Comparison of ENCODE assay signal across 9 mouse cellular contexts in genomic region chr15:98608784-98609250, GRCm38 (mm10). TPM values are rescaled to one million over a fixed set of nuclear protein-coding genes. Genes with fewer than 3 reads are reported as not detected.
A peak's percentile ranks its signal among the peaks of the same experiment; 100 is the strongest.
DNase-seq lines count a peak whose midpoint lies in the region; ATAC-seq and TF ChIP-seq lines count a peak whose summit lies in the region.
"Had no signal": no experiment of that assay in that cellular context is flagged by ENCODE, and none has a peak within 500 bp of the region (broad histone marks: within the 10 kb centered on the region; RNA-seq: fewer than 3 reads in every experiment).

No protein-coding gene starts in this region.

- no peaks in the 10 kb centered on the region for H3K9me3 ChIP-seq in forebrain, embryonic 16.5 days (ENCODE audit: control insufficient read depth, low read length)
- H3K9me3 ChIP-seq in kidney, postnatal 0 days (replicated peaks; ENCODE audit: low read length): no peaks in the 10 kb centered on the region
- no peaks in the 10 kb centered on the region for H3K9me3 ChIP-seq in midbrain, embryonic 11.5 days (ENCODE audit: control insufficient read depth, low read length)

- POLR2A ChIA-PET in Patski (lab: Charles Lee): interaction anchor here (0.5 to 0.6 kb wide), 2 partner anchors 25 kb away, joined by 3 to 4 read pairs; no protein-coding TSS in a partner anchor

- intact Hi-C loops in heart, postnatal 25 days (cut with DNase I): no loop called here

- peak; percentile 96 for DNase-seq in heart, adult 11 months
- no peak for DNase-seq in heart, postnatal 25 days (ENCODE audit: low spot score)
- DNase-seq in Patski (ENCODE audit: low read depth, low spot score): no peak
- no peak for DNase-seq in kidney, postnatal 0 days (ENCODE audit: low spot score)
- DNase-seq in midbrain, embryonic 11.5 days (ENCODE audit: low spot score, missing footprints): peak; percentile 92
- peak; percentile 43 to 68 for DNase-seq in thymus, postnatal 36 days
- no peak for DNase-seq in ovary, adult 18-20 months (ENCODE audit: low spot score)

- H3K4me1 ChIP-seq in forebrain, embryonic 16.5 days (replicated peaks; ENCODE audit: control insufficient read depth, insufficient read depth, low read length): peaks cover 20% of the 10 kb centered on the region
- H3K4me1 ChIP-seq in kidney, postnatal 0 days (replicated peaks; ENCODE audit: insufficient read depth, low read length): peaks cover 35% of the 10 kb centered on the region
- peaks cover 26% of the 10 kb centered on the region for H3K4me1 ChIP-seq in midbrain, embryonic 11.5 days (ENCODE audit: control insufficient read depth, insufficient read depth, low read length)

- peak overlapping the region; percentile 85 for H3K27ac ChIP-seq in forebrain, embryonic 16.5 days (ENCODE audit: low read length)
- H3K27ac ChIP-seq in kidney, postnatal 0 days: peak overlapping the region; percentile 97
- H3K27ac ChIP-seq in midbrain, embryonic 11.5 days (ENCODE audit: low read depth, low read length): peak overlapping the region; percentile 58

- peak overlapping the region; percentile 93 for H3K4me3 ChIP-seq in forebrain, embryonic 16.5 days (replicated peaks; ENCODE audit: low read length)
- H3K4me3 ChIP-seq in kidney, postnatal 0 days (replicated peaks; ENCODE audit: low read depth, low read length): peak overlapping the region; percentile 88
- H3K4me3 ChIP-seq in midbrain, embryonic 11.5 days (ENCODE audit: low read depth, low read length): peak overlapping the region; percentile 85

- in situ Hi-C loops in Patski (cut with MboI; ENCODE audit: low pct_unique_long_range_greater_than_20kb): no loop called here

- H3K36me3 ChIP-seq in forebrain, embryonic 16.5 days (ENCODE audit: control insufficient read depth, insufficient read depth): peaks cover 2% of the 10 kb centered on the region; the same call in 1 of the 2 replicates
- H3K36me3 ChIP-seq in kidney, postnatal 0 days (ENCODE audit: insufficient read depth, low read length): peaks cover 7% of the 10 kb centered on the region
- H3K36me3 ChIP-seq in midbrain, embryonic 11.5 days (ENCODE audit: control insufficient read depth, insufficient read depth, low read length): peaks cover 4% of the 10 kb centered on the region

- CTCF ChIA-PET in Patski (lab: Charles Lee): no interaction called here

- no peak for TF ChIP-seq CTCF in Patski (IDR thresholded peaks at IDR 0.05)
- TF ChIP-seq CTCF in kidney, postnatal 0 days (IDR thresholded peaks at IDR 0.05; ENCODE audit: low read depth): no peak

- WGBS in forebrain, embryonic 16.5 days: 0% methylated on average over 7 of the region's 26 CpGs
- 2% methylated on average over 7 of the region's 26 CpGs for WGBS in kidney, postnatal 0 days
- 2% methylated on average over 6 of the region's 26 CpGs for WGBS in midbrain, embryonic 11.5 days

- ATAC-seq in Patski: peak; percentile 9
- 0 out of 2 replicates have a peak, but pooled peaks have one; percentile 5 for ATAC-seq in forebrain, embryonic 16.5 days
- peak; percentile 17 for ATAC-seq in kidney, postnatal 0 days (replicated peaks; ENCODE audit: low FRiP score, low read depth)
- ATAC-seq in midbrain, embryonic 11.5 days (ENCODE audit: low FRiP score): peak; percentile 56

- H3K4me2 ChIP-seq in forebrain, embryonic 16.5 days (ENCODE audit: low read length): peak overlapping the region; percentile 81
- H3K4me2 ChIP-seq in kidney, postnatal 0 days (ENCODE audit: low read length): peak overlapping the region; percentile 93
- H3K4me2 ChIP-seq in midbrain, embryonic 11.5 days: peak overlapping the region; percentile 95

- no peaks in the 10 kb centered on the region for H3K27me3 ChIP-seq in Patski
- no peaks in the 10 kb centered on the region for H3K27me3 ChIP-seq in forebrain, embryonic 16.5 days (replicated peaks; ENCODE audit: control insufficient read depth, insufficient read depth, low read length)
- H3K27me3 ChIP-seq in kidney, postnatal 0 days (ENCODE audit: insufficient read depth, low read length): no peaks in the 10 kb centered on the region
- no peaks in the 10 kb centered on the region; the same call in 1 of the 2 replicates for H3K27me3 ChIP-seq in midbrain, embryonic 11.5 days (ENCODE audit: control insufficient read depth, insufficient read depth, low read length)

- peak overlapping the region; percentile 95 for H3K9ac ChIP-seq in forebrain, embryonic 16.5 days (replicated peaks; ENCODE audit: low read depth, low read length)
- H3K9ac ChIP-seq in kidney, postnatal 0 days (ENCODE audit: low read depth, low read length): peak overlapping the region; percentile 93
- peak overlapping the region; percentile 92 for H3K9ac ChIP-seq in midbrain, embryonic 11.5 days (ENCODE audit: low read length)

RNA-seq across cellular contexts. Expression of gene Adcy6, which starts 1.1 kb away (rescaled TPM):
- total RNA-seq in heart, postnatal 25 days (2021): 100 to 1,000 TPM; 188 to 238 TPM
- 114 TPM for polyA plus RNA-seq in Patski (2021)
- polyA plus RNA-seq in forebrain, embryonic 16.5 days (2015; fragmentation: Nextera tagmentation; extraction: Ambion mirVana): 11.2 and 16.1 TPM in 2 replicates
- 16.8 and 17.0 TPM in 2 replicates for polyA plus RNA-seq in kidney, postnatal 0 days (2015; fragmentation: Nextera tagmentation; extraction: Ambion mirVana)
- 9.3 and 10.6 TPM in 2 replicates for polyA plus RNA-seq in midbrain, embryonic 11.5 days (2014; fragmentation: Nextera tagmentation; extraction: Ambion mirVana)

RNA-seq across cellular contexts. Expression of gene Cacnb3, which starts 21.8 kb away (rescaled TPM):
- total RNA-seq in heart, postnatal 25 days (2021): 1 to 10 TPM; 4.1 TPM
- polyA plus RNA-seq in Patski (2021): 69.7 TPM
- 138 and 168 TPM in 2 replicates for polyA plus RNA-seq in forebrain, embryonic 16.5 days (2015; fragmentation: Nextera tagmentation; extraction: Ambion mirVana)
- polyA plus RNA-seq in kidney, postnatal 0 days (2015; fragmentation: Nextera tagmentation; extraction: Ambion mirVana): 19.8 and 22.4 TPM in 2 replicates
- 35.5 and 39.5 TPM in 2 replicates for polyA plus RNA-seq in midbrain, embryonic 11.5 days (2014; fragmentation: Nextera tagmentation; extraction: Ambion mirVana)
- total RNA-seq: neutrophil, adult 5-6 weeks had no signal

RNA-seq across cellular contexts. Expression of gene 4930415O20Rik, which starts 38.0 kb away (rescaled TPM):
- 1 to 10 TPM in 1 of 2 experiments, under 1 TPM in 1; 0.68 to 1.0 TPM for total RNA-seq in heart, postnatal 25 days (2021)
- polyA plus RNA-seq in Patski (2021): 0.26 TPM
- polyA plus RNA-seq in forebrain, embryonic 16.5 days (2015; fragmentation: Nextera tagmentation; extraction: Ambion mirVana): 0.56 TPM in 1 of 2 replicates, not detected in the other
- polyA plus RNA-seq in kidney, postnatal 0 days (2015; fragmentation: Nextera tagmentation; extraction: Ambion mirVana): 0.30 and 0.62 TPM in 2 replicates
- 0.44 TPM in 1 of 2 replicates, not detected in the other for polyA plus RNA-seq in midbrain, embryonic 11.5 days (2014; fragmentation: Nextera tagmentation; extraction: Ambion mirVana)
- total RNA-seq: neutrophil, adult 5-6 weeks had no signal

RNA-seq across cellular contexts. Expression of gene Ccnt1, which starts 38.1 kb away (rescaled TPM):
- 10 to 100 TPM; 31.0 to 31.9 TPM for total RNA-seq in heart, postnatal 25 days (2021)
- polyA plus RNA-seq in Patski (2021): 30.2 TPM
- polyA plus RNA-seq in forebrain, embryonic 16.5 days (2015; fragmentation: Nextera tagmentation; extraction: Ambion mirVana): 74.5 and 78.4 TPM in 2 replicates
- 42.3 and 46.2 TPM in 2 replicates for polyA plus RNA-seq in kidney, postnatal 0 days (2015; fragmentation: Nextera tagmentation; extraction: Ambion mirVana)
- 60.7 and 61.9 TPM in 2 replicates for polyA plus RNA-seq in midbrain, embryonic 11.5 days (2014; fragmentation: Nextera tagmentation; extraction: Ambion mirVana)

RNA-seq across cellular contexts. Expression of gene Ddx23, which starts 53.9 kb away (rescaled TPM):
- 10 to 100 TPM; 43.5 to 52.8 TPM for total RNA-seq in heart, postnatal 25 days (2021)
- 109 TPM for polyA plus RNA-seq in Patski (2021)
- polyA plus RNA-seq in forebrain, embryonic 16.5 days (2015; fragmentation: Nextera tagmentation; extraction: Ambion mirVana): 17.6 and 25.5 TPM in 2 replicates
- 14.6 and 17.6 TPM in 2 replicates for polyA plus RNA-seq in kidney, postnatal 0 days (2015; fragmentation: Nextera tagmentation; extraction: Ambion mirVana)
- 24.8 and 24.9 TPM in 2 replicates for polyA plus RNA-seq in midbrain, embryonic 11.5 days (2014; fragmentation: Nextera tagmentation; extraction: Ambion mirVana)

Comparison
In these comparisons a context has a peak if more than half of its experiments do, and no peak if none do; other contexts are left out.
1. DNase-seq: peak in heart, adult 11 months (single experiment), midbrain, embryonic 11.5 days (single experiment) and thymus, postnatal 36 days (2 of 2); none in heart, postnatal 25 days (single experiment), Patski (single experiment), kidney, postnatal 0 days (single experiment) and ovary, adult 18-20 months (single experiment).
2. ATAC-seq: peak in every context shown above with its lines; median percentile 56 in midbrain, embryonic 11.5 days; 17 in kidney, postnatal 0 days; 9 in Patski; 5 in forebrain, embryonic 16.5 days.
3. Peak in every context shown above with its lines, with median percentiles within 50 percentile points of each other: H3K27ac ChIP-seq, H3K4me2 ChIP-seq, H3K4me3 ChIP-seq and H3K9ac ChIP-seq.